21 mouse cellular contexts compared by ENCODE assay signal in the genomic region with DNA sequence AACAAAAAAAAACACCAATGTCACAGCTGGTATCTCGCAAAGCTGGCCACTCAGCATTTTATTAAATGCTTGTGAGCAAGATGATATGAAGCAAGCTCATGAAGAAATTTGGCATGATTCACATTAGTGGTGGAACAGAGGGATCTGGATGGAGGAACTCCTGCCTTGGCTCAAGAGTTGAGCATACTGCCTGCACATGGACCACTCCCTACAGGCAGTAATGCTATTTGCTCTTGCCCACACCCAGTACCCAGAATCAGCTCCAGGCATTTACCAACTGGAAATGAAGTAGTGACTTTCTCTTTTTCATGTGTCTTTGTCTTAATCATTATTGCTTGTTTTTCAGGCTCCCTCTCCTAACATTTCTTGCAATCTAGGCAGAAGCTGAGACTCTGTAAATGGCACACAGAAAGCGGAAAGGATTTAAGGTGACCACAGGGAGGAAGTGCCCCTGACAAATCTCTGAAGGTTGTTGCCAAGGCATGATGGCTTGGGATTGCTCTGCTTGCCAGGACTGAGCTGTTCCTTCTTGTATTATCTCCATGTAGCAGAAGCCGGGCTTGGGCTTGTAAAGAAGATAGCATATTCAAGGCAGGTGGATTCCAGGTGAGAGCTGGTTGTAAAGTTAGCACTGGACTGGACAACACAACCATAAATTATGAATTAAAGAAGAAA.
DNase-seq lines count a peak whose midpoint lies in the region; ATAC-seq and TF ChIP-seq lines count a peak whose summit lies in the region.
"Had no signal": no experiment of that assay in that cellular context is flagged by ENCODE, and none has a peak within 500 bp of the region (broad histone marks: within the 10 kb centered on the region; RNA-seq: fewer than 3 reads in every experiment).

No protein-coding gene starts in this region.

- TF ChIP-seq EP300 in CH12.LX (IDR thresholded peaks at IDR 0.05; ENCODE audit: low read length): no peak

- H3K79me2 ChIP-seq in CH12.LX (replicated peaks; ENCODE audit: control insufficient read depth, extremely low read depth, insufficient read depth, poor library complexity, severe bottlenecking): no peaks in the 10 kb centered on the region

- no peak for TF ChIP-seq RAD21 in CH12.LX (IDR thresholded peaks at IDR 0.05; ENCODE audit: low read depth, low read length)

- H3K4me1 ChIP-seq in CH12.LX (ENCODE audit: control insufficient read depth in 1 of 2, insufficient read depth in 2 of 2): peaks cover 14 to 37% of the 10 kb centered on the region in 2 experiments
- H3K4me1 ChIP-seq: embryonic facial prominence, embryonic 10.5 days; forebrain, embryonic 15.5 days; heart, embryonic 10.5 days; hindbrain, embryonic 15.5 days; limb, embryonic 12.5 days had no signal

- DNase-seq in gastrocnemius, adult 18-20 months (ENCODE audit: low spot score): peak; percentile 4
- DNase-seq in gastrocnemius, adult 2 months: no peak
- DNase-seq in CH12.LX (ENCODE audit: extremely low read depth) (no peak), adipocyte (ENCODE audit: low spot score) (peak; percentile 25)
- no peak for DNase-seq in right cerebral cortex, postnatal 10 days (ENCODE audit: low spot score in 2 of 2)
- no peak for DNase-seq in gastrocnemius, postnatal 4 days (ENCODE audit: low spot score in 2 of 2)
- DNase-seq: cerebellum, adult 18-20 months; gastrocnemius, postnatal 36 days; kidney, adult 9 months; kidney, postnatal 25 days; lung, postnatal 10 days; spleen, adult 18-20 months had no signal

- no peaks in the 10 kb centered on the region for H3K36me3 ChIP-seq in CH12.LX (replicated peaks in 1 of 2; ENCODE audit: control insufficient read depth in 1 of 2, insufficient read depth in 1 of 2, low read length in 1 of 2)
- H3K36me3 ChIP-seq: embryonic facial prominence, embryonic 10.5 days; forebrain, embryonic 15.5 days; heart, embryonic 10.5 days; hindbrain, embryonic 15.5 days; limb, embryonic 12.5 days had no signal

- no peaks in the 10 kb centered on the region for H3K9me3 ChIP-seq in CH12.LX (replicated peaks; ENCODE audit: low read length)
- H3K9me3 ChIP-seq: embryonic facial prominence, embryonic 10.5 days; forebrain, embryonic 15.5 days; heart, embryonic 10.5 days; hindbrain, embryonic 15.5 days; limb, embryonic 12.5 days had no signal

- dilution Hi-C loops in CH12.LX (cut with MboI; ENCODE audit: extremely low pct_ligation_motif_present, extremely low pct_unique_long_range_greater_than_20kb, low sequenced_read_pairs): no loop called here

- peak; percentile 34; the same call in 1 of the 2 replicates for ATAC-seq in megakaryocyte progenitor cell, adult 5-6 weeks (replicated peaks; ENCODE audit: poor library complexity)
- ATAC-seq: forebrain, embryonic 15.5 days; Patski had no signal

- no peak for TF ChIP-seq POLR2A in CH12.LX (IDR thresholded peaks at IDR 0.05; ENCODE audit: low read depth, low read length)

- no peak overlapping the region for H3K27ac ChIP-seq in gastrocnemius, adult 2 months
- H3K27ac ChIP-seq in CH12.LX (ENCODE audit: insufficient read depth, low read depth): no peak overlapping the region
- H3K27ac ChIP-seq: embryonic facial prominence, embryonic 10.5 days; forebrain, embryonic 15.5 days; heart, embryonic 10.5 days; hindbrain, embryonic 15.5 days; layer of hippocampus, adult 2 months; limb, embryonic 12.5 days had no signal

- no peak overlapping the region for H3K4me3 ChIP-seq in gastrocnemius, adult 2 months
- H3K4me3 ChIP-seq in CH12.LX (replicated peaks in 1 of 3; ENCODE audit: low read depth in 2 of 3, low read length in 2 of 3, poor library complexity in 1 of 3): no peak overlapping the region
- H3K4me3 ChIP-seq: embryonic facial prominence, embryonic 10.5 days; forebrain, embryonic 15.5 days; heart, embryonic 10.5 days; hindbrain, embryonic 15.5 days; layer of hippocampus, adult 2 months; limb, embryonic 12.5 days had no signal

- no peak for TF ChIP-seq CTCF in gastrocnemius, adult 2 months (IDR thresholded peaks at IDR 0.05)
- TF ChIP-seq CTCF in CH12.LX (conservative IDR thresholded peaks at IDR 0.05 in 1 of 2, IDR thresholded peaks at IDR 0.05 in 1 of 2; ENCODE audit: low read depth in 2 of 2, low read length in 2 of 2): no peak

- intact Hi-C loops in gastrocnemius, adult 2 months (cut with DNase I): no loop called here

- in situ Hi-C loops in CH12.LX (cut with MboI; ENCODE audit: low pct_ligation_motif_present, low pct_unique_long_range_greater_than_20kb, low sequenced_read_pairs): no loop called here

- no peak overlapping the region for H3K9ac ChIP-seq in CH12.LX (ENCODE audit: insufficient read depth, low read depth)
- H3K9ac ChIP-seq: forebrain, embryonic 15.5 days; hindbrain, embryonic 15.5 days; limb, embryonic 12.5 days had no signal

- no peaks in the 10 kb centered on the region for H3K27me3 ChIP-seq in CH12.LX (replicated peaks)
- H3K27me3 ChIP-seq: forebrain, embryonic 15.5 days; hindbrain, embryonic 15.5 days; limb, embryonic 12.5 days; Patski had no signal

- no peak overlapping the region for H3K4me2 ChIP-seq in CH12.LX (ENCODE audit: insufficient read depth, low read depth, poor library complexity, severe bottlenecking)
- H3K4me2 ChIP-seq: forebrain, embryonic 15.5 days; hindbrain, embryonic 15.5 days; limb, embryonic 12.5 days; liver, embryonic 11.5 days had no signal

TF ChIP-seq in CH12.LX, 34 proteins besides CTCF, POLR2A, EP300 and RAD21:
- 0 out of 2 replicates have a peak, but pooled peaks have one; percentile 15 for TF ChIP-seq ZNF384 (IDR thresholded peaks at IDR 0.05; ENCODE audit: low read depth, low read length)
- no peak for TF ChIP-seq MYC (IDR thresholded peaks at IDR 0.05; ENCODE audit: low read depth, low read length)
- TF ChIP-seq MAFK (IDR thresholded peaks at IDR 0.05; ENCODE audit: insufficient replicate concordance, low read length): peak; percentile 60; the same call in 1 of the 2 replicates
TF ChIP-seq in CH12.LX: peak in this region for 2.

Comparison
In these comparisons a context has a peak if more than half of its experiments do, and no peak if none do; other contexts are left out.
1. DNase-seq: peak in gastrocnemius, adult 18-20 months (single experiment) and adipocyte (single experiment); none in gastrocnemius, adult 2 months (single experiment), CH12.LX (single experiment), right cerebral cortex, postnatal 10 days (0 of 2) and gastrocnemius, postnatal 4 days (0 of 2).